Mouse (Mus musculus) adipocyte (in vitro differentiated cells): ENCODE results near the gene Foxo1.

ENCODE experiments used
- DNase-seq: peaks from one replicate; pipeline ENCODE4 v3.0.0-alpha.2; 2016; ENCODE audit warnings: low spot score

Foxo1 gene

GRCm38 (mm10) chr3:52308586-52309321 is 40.6 kb downstream of the Foxo1 start:
- no peak for DNase-seq

GRCm38 (mm10) chr3:52320516-52321270 is 52.6 kb downstream of the Foxo1 start:
- DNase-seq, result no peak

- no peak for DNase-seq
These were observed 54.6 kb downstream of the Foxo1 start for GRCm38 (mm10) chr3:52322401-52323385.

GRCm38 (mm10) chr3:52325006-52325405 is 56.9 kb downstream of the Foxo1 start:
- DNase-seq, result no peak

GRCm38 (mm10) chr3:52326687-52327086 is 58.6 kb downstream of the Foxo1 start:
- DNase-seq, result no peak

- no peak for DNase-seq
These were observed 59.0 kb downstream of the Foxo1 start for GRCm38 (mm10) chr3:52327146-52327545.

GRCm38 (mm10) chr3:52331709-52332108 is 63.6 kb downstream of the Foxo1 start:
- DNase-seq, result no peak

GRCm38 (mm10) chr3:52338761-52339160 is 70.6 kb downstream of the Foxo1 start:
- DNase-seq, result no peak

GRCm38 (mm10) chr3:52340336-52341034 is 72.3 kb downstream of the Foxo1 start:
- DNase-seq, result no peak

GRCm38 (mm10) chr3:52342226-52342625 is 74.1 kb downstream of the Foxo1 start:
- DNase-seq, result no peak

GRCm38 (mm10) chr3:52342801-52343200 is 74.7 kb downstream of the Foxo1 start:
- peak; percentile 44 for DNase-seq

GRCm38 (mm10) chr3:52343270-52344070 is 75.3 kb downstream of the Foxo1 start:
- DNase-seq, result peak; percentile 60

- no peak for DNase-seq
These were observed 77.7 kb downstream of the Foxo1 start for GRCm38 (mm10) chr3:52345881-52346280.

GRCm38 (mm10) chr3:52346986-52347710 is 79.0 kb downstream of the Foxo1 start:
- no peak for DNase-seq

GRCm38 (mm10) chr3:52347980-52348622 is 80.0 kb downstream of the Foxo1 start:
- DNase-seq, result no peak

- DNase-seq, result no peak
These were observed 82.5 kb downstream of the Foxo1 start for GRCm38 (mm10) chr3:52350636-52351035.

- DNase-seq, result no peak
These were observed 83.8 kb downstream of the Foxo1 start for GRCm38 (mm10) chr3:52351901-52352300.

- no peak for DNase-seq
These were observed 86.1 kb downstream of the Foxo1 start for GRCm38 (mm10) chr3:52354203-52354602.

GRCm38 (mm10) chr3:52357265-52357953 is 89.3 kb downstream of the Foxo1 start:
- no peak for DNase-seq
